Mouse (Mus musculus) neural tube, embryonic 12.5 days (tissue): Measurements from ENCODE around the gene Btd. TPM values are rescaled to one million over a fixed set of nuclear protein-coding genes. Genes with fewer than 3 reads are reported as not detected.
"Not testable (repeated sequence)": the region's sequence is repeated elsewhere in the genome, so short reads cannot be mapped to it uniquely, and the experiment has no call there.

ENCODE experiments used
- ATAC-seq: fragments of 200-750 bp; cut with Nextera tagmentation; 2 replicates; pipeline ENCODE4 v1.8.0; 2017; ENCODE audit warnings: low read depth, mild to moderate bottlenecking, moderate TSS enrichment, moderate library complexity; ENCODE audit not compliant: low FRiP score
- H3K27ac ChIP-seq: fragments of 300-500 bp; sonication (generic); 2 replicates; pipeline ENCODE4 v1.5.1; 2016
- H3K27me3 ChIP-seq: fragments of 300-500 bp; sonication (generic); replicated peaks from 2 replicates; pipeline ENCODE4 v1.6.1; 2016; ENCODE audit warnings: mild to moderate bottlenecking
- H3K36me3 ChIP-seq: fragments of 300-500 bp; sonication (generic); 2 replicates; pipeline ENCODE4 v1.6.1; 2016; ENCODE audit warnings: mild to moderate bottlenecking
- H3K4me1 ChIP-seq: fragments of 300-500 bp; sonication (generic); 2 replicates; pipeline ENCODE4 v1.6.1; 2016
- H3K4me2 ChIP-seq: fragments of 300-500 bp; sonication (generic); replicated peaks from 2 replicates; pipeline ENCODE4 v1.6.1; 2016; ENCODE audit warnings: mild to moderate bottlenecking
- H3K4me3 ChIP-seq: fragments of 300-500 bp; sonication (generic); 2 replicates; pipeline ENCODE4 v1.5.1; 2016
- H3K9ac ChIP-seq: fragments of 300-500 bp; sonication (generic); 2 replicates; pipeline ENCODE4 v1.6.1; 2016; ENCODE audit warnings: mild to moderate bottlenecking
- H3K9me3 ChIP-seq: fragments of 300-500 bp; sonication (generic); 2 replicates; pipeline ENCODE4 v1.6.1; 2016; ENCODE audit warnings: mild to moderate bottlenecking
- WGBS: fragments of 180-500 bp; shearing (Covaris S2); methylation state at CpG from one replicate; pipeline ENCODE4 v1.1.7; 2016; 5-methylcytosine and 5-hydroxymethylcytosine counted together
- polyA plus RNA-seq: library from polyadenylated mRNA; unstranded; fragments of >200 nt; fragmentation: Nextera tagmentation; extraction: Ambion mirVana; gene quantifications from 2 replicates; pipeline ENCODE4 v1.2.1, GENCODE M21; 2016

Gene Btd
- 16.0 and 16.1 TPM in 2 replicates for polyA plus RNA-seq

DNA sequence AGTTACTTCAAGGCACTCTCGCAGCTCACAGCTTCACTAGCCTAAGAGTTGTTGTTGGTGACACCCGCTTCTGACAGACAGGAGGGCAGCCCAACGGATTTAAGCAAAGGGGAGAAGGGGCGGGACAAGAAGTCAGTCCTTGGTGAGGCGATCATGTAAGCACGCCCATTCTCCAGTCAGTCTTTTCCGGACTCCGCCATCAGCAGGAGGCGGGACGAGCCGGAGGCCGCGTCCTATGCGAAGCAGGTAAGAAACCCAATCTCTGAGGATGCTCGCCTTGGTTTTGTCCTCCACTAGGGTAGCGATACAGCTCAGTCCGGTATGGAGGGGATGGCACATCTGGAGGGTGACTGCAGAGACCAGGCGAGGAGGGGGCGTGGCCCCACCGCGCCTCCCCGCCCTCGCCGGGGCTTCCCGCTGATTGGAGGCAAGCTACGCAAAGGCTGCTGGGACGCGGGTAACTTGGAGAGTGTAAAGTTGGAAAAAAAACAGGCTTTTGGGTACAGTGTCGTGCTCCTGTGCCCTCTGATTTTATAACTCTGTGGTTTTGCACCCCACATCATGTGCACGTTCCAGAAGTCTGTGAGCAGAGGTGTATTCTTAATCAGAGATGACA is at the start of gene Btd, which contains the start of gene Hacl1:
Gene Btd, plus strand, starts transcription at position 139 of the 616 bp plus-strand sequence.
Gene Hacl1, minus strand, starts transcription at position 397 of the 616 bp plus-strand sequence.
- peak; percentile 96 for ATAC-seq
- WGBS: under 1% methylated on average over 30 of the region's 30 CpGs
- H3K9ac ChIP-seq: peak within 1 kb of the TSS; percentile 65
- H3K4me3 ChIP-seq: peak within 1 kb of the TSS; percentile 64
- peaks cover 7% of the 10 kb centered on the region; the same call in 1 of the 2 replicates for H3K4me1 ChIP-seq
- H3K4me2 ChIP-seq: peak within 1 kb of the TSS; percentile 90
- H3K27me3 ChIP-seq: no peaks in the 10 kb centered on the region
- no peaks in the 10 kb centered on the region for H3K9me3 ChIP-seq
- no peak within 1 kb of the TSS for H3K27ac ChIP-seq
- H3K36me3 ChIP-seq: no peaks in the 10 kb centered on the region

- WGBS: 90% methylated on average over 3 of the region's 3 CpGs
- Histone ChIP-seq H3K36me3 (no peaks in the 10 kb centered on the region), H3K9me3 (no peaks in the 10 kb centered on the region), H3K9ac (no peak within 1 kb of the TSS), H3K4me2 (no peak within 1 kb of the TSS), H3K27ac (no peak within 1 kb of the TSS), H3K27me3 (no peaks in the 10 kb centered on the region), H3K4me3 (no peak within 1 kb of the TSS), H3K4me1 (no peaks in the 10 kb centered on the region)
- ATAC-seq: no peak
These were observed 49.6 kb upstream of the Btd start, which contains the start of gene Colq for GRCm38 (mm10) chr14:31591243-31591642. Colq (minus strand) TSS chr14:31591343.

DNA sequence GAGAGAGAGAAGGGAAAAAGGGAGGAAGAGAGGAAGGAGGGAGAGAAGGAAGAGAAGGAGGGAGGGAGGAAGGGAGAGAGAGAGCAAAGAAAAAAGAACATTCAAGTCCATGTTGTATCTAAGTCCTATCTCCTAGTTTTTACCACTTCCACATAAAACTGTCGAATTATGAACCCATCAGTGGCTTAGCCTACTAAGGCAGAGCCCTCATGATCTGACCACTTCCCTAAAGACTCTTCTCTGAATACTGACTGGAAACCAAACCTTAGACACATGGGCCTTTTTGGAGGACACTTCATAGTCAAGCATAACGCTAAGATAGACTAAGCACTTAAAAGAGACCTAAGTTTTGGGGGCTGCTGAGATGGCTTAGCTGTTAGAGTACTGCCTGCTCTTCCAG is 47.8 kb upstream of the Btd start:
- H3K4me1 ChIP-seq: no peaks in the 10 kb centered on the region
- no peak overlapping the region for H3K9ac ChIP-seq
- H3K27ac ChIP-seq: no peak overlapping the region
- H3K27me3 ChIP-seq: no peaks in the 10 kb centered on the region
- no peak overlapping the region for H3K4me2 ChIP-seq
- WGBS: 80% methylated on average over 2 of the region's 2 CpGs
- H3K36me3 ChIP-seq: no peaks in the 10 kb centered on the region
- ATAC-seq: no peak
- H3K9me3 ChIP-seq: no peaks in the 10 kb centered on the region
- H3K4me3 ChIP-seq: no peak overlapping the region

DNA sequence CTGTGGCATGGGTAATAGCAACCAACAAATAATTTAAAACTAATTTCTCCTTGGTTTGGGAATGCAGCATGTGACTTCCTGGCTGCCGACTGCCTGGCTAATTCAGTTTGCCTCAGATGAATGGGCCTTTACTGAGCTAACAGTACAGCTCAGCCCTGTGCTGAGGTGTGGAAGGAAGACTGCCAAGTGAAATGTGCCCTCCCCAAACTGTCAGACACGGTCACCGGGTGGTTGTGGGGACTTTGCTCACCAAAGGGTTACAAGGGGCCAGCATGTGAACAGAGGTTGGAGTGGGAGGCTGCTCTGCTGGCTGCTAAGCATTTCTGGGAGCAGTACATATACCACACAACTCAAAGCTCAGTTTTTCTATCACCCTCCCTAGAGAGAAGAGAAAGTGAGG is 46.1 kb upstream of the Btd start:
- no peak for ATAC-seq
- Histone ChIP-seq H3K4me2 (no peak overlapping the region), H3K36me3 (no peaks in the 10 kb centered on the region), H3K27me3 (no peaks in the 10 kb centered on the region), H3K4me3 (no peak overlapping the region), H3K9ac (no peak overlapping the region), H3K4me1 (no peaks in the 10 kb centered on the region), H3K9me3 (no peaks in the 10 kb centered on the region), H3K27ac (no peak overlapping the region)
- 83% methylated on average over 3 of the region's 3 CpGs for WGBS

GRCm38 (mm10) chr14:31596408-31596807 is 44.4 kb upstream of the Btd start:
- Histone ChIP-seq H3K27me3 (no peaks in the 10 kb centered on the region), H3K4me3 (no peak overlapping the region), H3K9me3 (no peaks in the 10 kb centered on the region), H3K4me2 (no peak overlapping the region), H3K36me3 (no peaks in the 10 kb centered on the region), H3K9ac (no peak overlapping the region), H3K27ac (no peak overlapping the region), H3K4me1 (no peaks in the 10 kb centered on the region)
- WGBS: 84% methylated on average over 7 of the region's 7 CpGs
- ATAC-seq: no peak

GRCm38 (mm10) chr14:31597446-31597845 is 43.4 kb upstream of the Btd start:
- H3K9me3 ChIP-seq: no peaks in the 10 kb centered on the region
- H3K36me3 ChIP-seq: no peaks in the 10 kb centered on the region
- no peaks in the 10 kb centered on the region for H3K4me1 ChIP-seq
- 93% methylated on average over 4 of the region's 4 CpGs for WGBS
- H3K27me3 ChIP-seq: no peaks in the 10 kb centered on the region
- H3K27ac ChIP-seq: no peak overlapping the region
- H3K4me2 ChIP-seq: no peak overlapping the region
- ATAC-seq: no peak
- H3K9ac ChIP-seq: no peak overlapping the region
- H3K4me3 ChIP-seq: no peak overlapping the region

GRCm38 (mm10) chr14:31601908-31602615 is 38.8 kb upstream of the Btd start:
- H3K4me3 ChIP-seq: no peak overlapping the region
- H3K27me3 ChIP-seq: no peaks in the 10 kb centered on the region
- no peak overlapping the region for H3K27ac ChIP-seq
- 93% methylated on average over 14 of the region's 14 CpGs for WGBS
- no peaks in the 10 kb centered on the region for H3K36me3 ChIP-seq
- no peak for ATAC-seq
- H3K9me3 ChIP-seq: no peaks in the 10 kb centered on the region
- no peaks in the 10 kb centered on the region for H3K4me1 ChIP-seq
- H3K9ac ChIP-seq: no peak overlapping the region
- no peak overlapping the region for H3K4me2 ChIP-seq

DNA sequence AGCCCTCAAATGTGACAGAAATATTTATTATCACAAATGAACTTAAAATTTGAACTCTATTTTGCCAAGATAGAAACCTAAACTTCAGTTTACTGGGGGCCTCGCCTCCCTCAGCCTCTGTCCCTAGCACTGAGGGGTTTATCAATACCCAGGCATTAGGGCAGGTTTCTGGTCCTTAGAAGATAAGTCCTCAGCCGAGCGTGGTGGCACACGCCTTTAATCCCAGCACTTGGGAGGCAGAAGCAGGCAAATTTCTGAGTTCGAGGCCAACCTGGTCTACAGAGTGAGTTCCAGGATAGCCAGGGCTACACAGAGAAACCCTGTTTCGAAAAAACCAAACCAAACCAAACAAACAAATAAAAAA is 38.2 kb upstream of the Btd start:
- H3K27ac ChIP-seq, H3K27me3 ChIP-seq, H3K4me3 ChIP-seq, H3K9ac ChIP-seq, ATAC-seq, H3K36me3 ChIP-seq, H3K4me2 ChIP-seq, H3K4me1 ChIP-seq, H3K9me3 ChIP-seq: not testable (repeated sequence)
- 88% methylated on average over 6 of the region's 6 CpGs for WGBS

DNA sequence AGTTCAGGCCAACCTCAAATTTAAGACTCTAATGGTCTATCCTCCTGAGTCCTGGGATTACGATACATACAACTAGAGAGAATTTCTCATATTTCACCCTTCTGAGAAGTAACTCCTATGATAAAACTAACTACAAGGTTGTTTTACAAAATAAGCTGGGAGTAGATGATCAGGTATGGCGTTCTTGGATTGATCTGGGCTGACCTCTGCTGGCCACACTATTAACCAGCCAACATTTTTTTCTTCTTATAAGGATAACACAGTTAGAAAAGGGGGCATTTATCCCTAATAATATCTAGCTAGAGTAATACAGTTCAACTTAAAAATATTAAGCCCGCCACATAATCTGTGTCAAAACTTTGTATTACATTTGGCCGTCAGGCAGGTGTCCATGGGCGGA is 35.9 kb upstream of the Btd start:
- no peak for ATAC-seq
- Histone ChIP-seq H3K4me2 (no peak overlapping the region), H3K9ac (no peak overlapping the region), H3K27me3 (no peaks in the 10 kb centered on the region), H3K9me3 (no peaks in the 10 kb centered on the region), H3K4me1 (no peaks in the 10 kb centered on the region), H3K36me3 (no peaks in the 10 kb centered on the region), H3K4me3 (no peak overlapping the region), H3K27ac (no peak overlapping the region)
- 82% methylated on average over 5 of the region's 5 CpGs for WGBS

- no peak for ATAC-seq
- 53% methylated on average over 6 of the region's 6 CpGs for WGBS
These were observed 35.3 kb upstream of the Btd start for GRCm38 (mm10) chr14:31605514-31605913.

GRCm38 (mm10) chr14:31611986-31612385 is 28.8 kb upstream of the Btd start:
- no peak overlapping the region for H3K27ac ChIP-seq
- 73% methylated on average over 4 of the region's 4 CpGs for WGBS
- no peaks in the 10 kb centered on the region for H3K4me1 ChIP-seq
- H3K9ac ChIP-seq: no peak overlapping the region
- no peak for ATAC-seq
- no peaks in the 10 kb centered on the region for H3K9me3 ChIP-seq
- no peaks in the 10 kb centered on the region for H3K27me3 ChIP-seq
- no peak overlapping the region for H3K4me3 ChIP-seq
- no peaks in the 10 kb centered on the region for H3K36me3 ChIP-seq
- no peak overlapping the region for H3K4me2 ChIP-seq

More at GRCm38 (mm10) chr14:31605514-31605913, 35.3 kb upstream of the Btd start:
- no peaks in the 10 kb centered on the region for H3K9me3 ChIP-seq
- no peak overlapping the region for H3K4me2 ChIP-seq
- H3K4me3 ChIP-seq: no peak overlapping the region
- H3K4me1 ChIP-seq: no peaks in the 10 kb centered on the region
- H3K27me3 ChIP-seq: no peaks in the 10 kb centered on the region
- no peak overlapping the region for H3K27ac ChIP-seq
- H3K36me3 ChIP-seq: no peaks in the 10 kb centered on the region
- H3K9ac ChIP-seq: no peak overlapping the region

- Histone ChIP-seq H3K27ac (no peak overlapping the region), H3K9me3 (no peaks in the 10 kb centered on the region), H3K4me3 (no peak overlapping the region), H3K27me3 (no peaks in the 10 kb centered on the region), H3K36me3 (no peaks in the 10 kb centered on the region), H3K4me2 (no peak overlapping the region), H3K9ac (no peak overlapping the region), H3K4me1 (no peaks in the 10 kb centered on the region)
- ATAC-seq: no peak
- WGBS: 88% methylated on average over 5 of the region's 5 CpGs
These were observed 27.2 kb upstream of the Btd start for GRCm38 (mm10) chr14:31613671-31614070.

- H3K9ac ChIP-seq: no peak overlapping the region
- H3K4me1 ChIP-seq: no peaks in the 10 kb centered on the region
- WGBS: 85% methylated on average over 9 of the region's 9 CpGs
- H3K9me3 ChIP-seq: no peaks in the 10 kb centered on the region
- H3K27me3 ChIP-seq: no peaks in the 10 kb centered on the region
- H3K4me2 ChIP-seq: no peak overlapping the region
- no peak for ATAC-seq
- no peak overlapping the region for H3K4me3 ChIP-seq
- no peak overlapping the region for H3K27ac ChIP-seq
- no peaks in the 10 kb centered on the region for H3K36me3 ChIP-seq
These were observed 23.6 kb upstream of the Btd start for GRCm38 (mm10) chr14:31617204-31617603.
